Mouse (Mus musculus) kidney, postnatal 10 days (tissue): Measurements from ENCODE around the gene Vmn1r35.
A peak's percentile ranks its signal among the peaks of the same experiment; 100 is the strongest.
"Not testable (repeated sequence)": the region's sequence is repeated elsewhere in the genome, so short reads cannot be mapped to it uniquely, and the experiment has no call there.

ENCODE experiments used
- DNase-seq: peaks from one replicate; pipeline ENCODE4 v3.0.0; 2021; ENCODE audit warnings: mixed read lengths

The Vmn1r35 gene

GRCm38 (mm10) chr6:66685806-66686205 lies at the start of gene Vmn1r35:
Gene Vmn1r35 (minus strand): TSS chr6:66685906.
- no peak for DNase-seq

- not testable (repeated sequence) for DNase-seq
Measured at GRCm38 (mm10) chr6:66729082-66729481, 43.4 kb upstream of the Vmn1r35 start, which contains the start of gene Vmn1r37. Gene Vmn1r37 (plus strand): TSS chr6:66729382.

- not testable (repeated sequence) for DNase-seq
Measured at GRCm38 (mm10) chr6:66719068-66719467, 33.4 kb upstream of the Vmn1r35 start, which contains the start of gene Vmn1r36. Gene Vmn1r36 (minus strand): TSS chr6:66719168.

- no peak for DNase-seq
Measured at GRCm38 (mm10) chr6:66713854-66714253, 28.1 kb upstream of the Vmn1r35 start.

- DNase-seq = peak; percentile 8
Measured at GRCm38 (mm10) chr6:66708901-66709300, 23.2 kb upstream of the Vmn1r35 start.

- no peak for DNase-seq
Measured at GRCm38 (mm10) chr6:66643779-66644178, 41.9 kb downstream of the Vmn1r35 start, which contains the start of gene Vmn1r34. Gene Vmn1r34 (minus strand): TSS chr6:66643879.
